Mouse (Mus musculus): Measurements from ENCODE around the gene Cenpb.
A peak's percentile ranks its signal among the peaks of the same experiment; 100 is the strongest.

Cenpb gene

DNA sequence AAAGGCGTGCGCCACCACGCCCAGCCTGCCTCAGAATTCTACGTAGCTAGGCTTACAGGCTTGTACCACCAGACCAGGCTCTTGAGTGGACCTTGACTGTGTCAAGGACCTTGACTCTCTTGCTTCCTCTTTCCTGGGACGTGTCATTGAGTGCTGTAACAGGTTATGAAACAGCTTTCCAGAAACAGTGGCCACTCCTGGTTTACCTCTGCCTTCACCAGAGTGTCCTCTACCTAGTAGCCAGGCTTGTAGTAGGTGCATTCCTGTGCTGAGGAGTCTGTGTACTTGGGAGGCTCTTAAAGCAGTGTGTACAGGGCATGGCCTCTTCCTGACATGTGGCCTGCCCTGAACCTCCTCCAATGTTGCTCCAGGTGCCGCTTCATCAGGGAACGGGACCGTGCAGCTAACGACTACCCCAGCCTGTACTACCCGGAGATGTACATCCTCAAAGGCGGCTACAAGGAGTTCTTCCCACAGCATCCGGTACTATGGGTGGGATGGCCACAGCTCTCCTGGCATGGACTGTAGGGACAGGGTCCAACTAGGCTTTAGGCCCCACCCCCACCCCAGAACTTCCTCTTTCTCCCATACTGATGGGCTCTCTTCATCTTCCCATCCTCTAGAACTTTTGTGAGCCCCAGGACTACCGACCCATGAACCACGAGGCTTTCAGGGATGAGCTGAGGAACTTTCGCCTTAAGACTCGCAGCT is 16.9 kb upstream of the Cenpb start:
- no peak for DNase-seq

GRCm38 (mm10) chr2:131191005-131191390 is 11.1 kb upstream of the Cenpb start:
- DNase-seq, result no peak

GRCm38 (mm10) chr2:131190344-131191004 is 10.6 kb upstream of the Cenpb start:
- DNase-seq, result peak; percentile 66

DNA sequence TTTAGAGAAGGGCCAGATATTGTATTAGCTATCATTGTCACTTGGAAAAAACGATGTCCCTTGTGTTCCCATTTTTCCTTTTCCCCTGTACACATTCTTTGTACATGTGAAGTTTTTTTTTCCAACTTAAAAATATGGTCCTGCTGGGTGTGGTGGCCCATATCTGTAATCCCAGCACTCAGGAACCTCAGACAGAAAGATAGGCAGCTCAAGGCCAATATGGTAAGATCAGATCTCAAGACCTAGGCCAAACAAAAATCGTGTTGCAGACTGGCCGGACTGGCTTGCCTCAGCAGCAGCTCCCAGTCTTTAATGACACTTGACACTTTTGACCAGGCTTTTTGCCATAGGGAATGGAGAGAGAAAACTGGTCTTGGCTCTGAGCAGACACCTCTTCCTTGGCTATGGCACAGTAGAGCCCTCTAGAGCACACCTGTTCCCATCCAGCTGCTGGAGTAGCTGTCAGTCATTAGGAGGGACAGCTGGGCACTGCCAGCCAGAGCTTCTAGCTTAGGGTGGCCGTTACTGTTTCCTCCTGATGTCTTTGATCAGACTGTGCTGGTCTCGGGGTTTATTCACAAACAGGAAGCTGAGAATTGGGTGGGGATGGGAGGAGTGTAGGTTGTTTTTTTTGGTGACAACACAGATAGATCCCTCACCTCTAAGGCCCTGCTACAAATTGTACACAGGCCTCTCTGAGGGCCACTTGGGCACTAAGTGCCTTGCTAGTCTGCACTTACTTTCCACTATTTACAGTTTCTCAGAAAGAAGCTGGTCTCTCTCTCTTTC is 9.8 kb upstream of the Cenpb start:
- DNase-seq, result no peak

DNA sequence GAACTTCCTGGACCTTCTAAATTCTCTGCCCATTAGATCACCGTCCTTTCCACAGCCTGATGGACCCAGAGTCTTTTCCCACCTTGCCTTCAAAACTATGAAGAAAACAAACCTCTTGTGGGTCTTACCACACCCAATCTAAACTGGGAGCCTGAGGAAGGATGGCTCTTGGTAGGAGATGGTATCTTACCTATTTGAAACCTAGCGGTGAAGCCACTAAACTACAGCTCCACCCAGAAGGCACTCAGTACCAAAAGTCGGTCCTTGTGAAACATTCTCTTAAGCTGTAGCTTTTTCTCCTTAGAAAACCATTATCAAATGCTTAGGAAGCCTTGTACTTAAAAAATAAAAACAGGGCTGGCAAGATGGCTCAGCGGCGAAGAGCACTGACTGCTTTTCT is 8.4 kb upstream of the Cenpb start:
- no peak for DNase-seq

- DNase-seq, result no peak
Observed at GRCm38 (mm10) chr2:131187602-131187922, 7.7 kb upstream of the Cenpb start.

GRCm38 (mm10) chr2:131186771-131187601 is 7.1 kb upstream of the Cenpb start, which contains the start of the genes Cdc25b and Spef1:
Gene Cdc25b (plus strand): TSS chr2:131186949.
Gene Spef1 (minus strand): TSS chr2:131187282.
- peak; percentile 91 for DNase-seq

- no peak for DNase-seq
Observed at GRCm38 (mm10) chr2:131186343-131186742, 6.5 kb upstream of the Cenpb start.

DNA sequence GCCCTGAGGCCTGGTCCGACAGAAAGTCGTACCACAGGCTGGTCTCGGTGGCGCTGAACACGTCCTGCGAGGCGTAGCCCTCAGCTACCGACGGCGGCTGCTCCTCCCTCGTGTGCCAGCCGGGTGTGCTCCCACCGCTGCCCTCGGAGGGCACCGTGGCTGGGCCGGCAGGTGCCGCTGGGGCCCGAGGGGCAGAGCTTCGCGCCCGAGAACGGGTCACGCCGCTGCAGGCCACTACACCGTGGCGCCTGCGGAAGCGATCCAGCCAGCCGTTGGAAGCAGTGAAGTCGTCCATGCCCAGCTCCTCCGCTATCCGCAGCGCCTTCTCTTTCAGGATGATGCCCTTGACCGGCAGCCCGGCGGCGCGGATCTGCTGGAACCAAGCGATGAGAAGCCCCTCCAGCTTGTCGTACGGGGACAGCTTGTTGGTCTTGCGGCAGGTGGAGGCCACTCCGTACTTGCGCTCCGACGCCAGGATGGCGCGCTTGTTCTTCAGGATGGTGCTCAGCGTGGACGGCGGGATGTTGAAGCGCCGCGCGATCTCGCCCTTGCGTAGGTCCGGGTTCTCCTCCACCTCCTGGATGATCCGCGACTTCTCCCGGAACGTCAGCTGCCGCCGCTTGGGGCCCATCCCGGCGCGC is 501 bp downstream of the Cenpb start:
- DNase-seq, result peak; percentile 76

DNA sequence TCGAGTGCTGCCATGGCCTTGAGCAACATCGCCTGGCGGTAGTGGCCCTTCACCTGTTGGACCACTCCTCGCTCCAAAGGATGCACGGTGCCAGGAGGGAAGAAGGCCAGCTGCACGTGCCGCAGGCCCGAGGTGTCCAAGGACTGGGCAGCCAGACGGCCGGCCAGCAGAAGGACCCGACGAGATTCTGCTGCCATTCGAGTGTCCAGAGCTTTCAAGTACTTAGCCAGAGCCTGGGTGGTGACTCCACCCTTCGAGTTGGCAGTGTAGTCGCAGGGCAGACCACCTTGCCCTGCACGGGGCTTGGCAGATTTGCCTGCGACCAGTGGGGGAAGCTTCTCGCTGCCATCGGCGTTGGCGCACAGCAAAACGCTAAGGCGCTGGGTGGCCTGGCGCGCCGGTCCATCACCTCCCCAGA is 1.0 kb downstream of the Cenpb start:
- DNase-seq, result peak; percentile 46

GRCm38 (mm10) chr2:131177932-131178331 is 1.9 kb downstream of the Cenpb start:
- no peak for DNase-seq

GRCm38 (mm10) chr2:131176491-131176890 is 3.4 kb downstream of the Cenpb start:
- DNase-seq, result peak; percentile 87

DNA sequence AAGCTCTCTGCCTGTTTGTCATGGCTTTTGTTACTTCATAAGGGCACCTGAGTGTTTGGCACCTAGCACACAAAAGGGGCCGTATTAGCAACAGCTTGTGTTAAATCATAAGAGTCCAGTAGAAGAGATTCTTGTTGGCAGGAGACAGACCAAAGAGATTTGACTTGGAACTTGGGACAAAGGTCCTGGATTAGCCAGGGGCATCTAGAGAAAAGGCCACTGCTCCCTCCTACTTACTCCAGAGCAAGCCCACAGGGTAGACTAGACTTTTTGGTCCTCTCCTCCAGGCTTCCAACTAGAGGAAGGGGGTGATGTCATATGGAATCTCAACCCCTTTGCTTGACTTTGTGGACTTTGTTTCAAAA is 3.9 kb downstream of the Cenpb start:
- DNase-seq, result peak; percentile 36

DNA sequence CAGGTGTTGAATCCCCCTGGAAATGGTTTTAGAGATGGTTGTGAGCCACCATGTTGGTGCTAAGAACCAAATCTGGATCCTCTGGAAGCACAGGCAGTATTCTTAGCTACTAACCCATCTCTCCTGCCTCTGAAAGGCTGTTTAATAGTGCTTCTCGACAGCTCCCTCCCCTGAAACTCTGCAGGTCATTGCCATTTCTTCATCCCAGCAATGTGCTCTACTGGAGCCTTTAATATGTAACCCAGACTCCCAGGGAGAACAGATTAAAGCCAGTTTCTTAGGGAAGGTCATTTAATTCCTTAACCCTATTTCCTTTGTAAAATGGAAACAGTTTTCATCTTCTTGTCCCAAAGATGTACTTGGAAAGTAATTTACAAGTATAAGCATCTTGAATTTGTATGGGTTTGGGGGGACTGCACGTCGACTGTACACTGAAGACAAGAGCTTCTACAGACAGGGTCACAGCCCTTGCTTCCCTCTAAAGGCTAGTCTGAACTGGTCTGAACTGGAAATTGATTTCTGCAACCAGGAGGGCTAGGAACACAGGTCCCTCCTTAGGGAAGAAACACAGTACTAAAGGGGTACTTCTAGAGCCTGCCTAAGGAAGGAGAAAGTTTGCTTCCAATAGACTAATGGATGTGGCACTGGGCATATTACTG is 4.5 kb downstream of the Cenpb start:
- DNase-seq, result no peak

GRCm38 (mm10) chr2:131174700-131175099 is 5.2 kb downstream of the Cenpb start:
- DNase-seq, result peak; percentile 81

DNA sequence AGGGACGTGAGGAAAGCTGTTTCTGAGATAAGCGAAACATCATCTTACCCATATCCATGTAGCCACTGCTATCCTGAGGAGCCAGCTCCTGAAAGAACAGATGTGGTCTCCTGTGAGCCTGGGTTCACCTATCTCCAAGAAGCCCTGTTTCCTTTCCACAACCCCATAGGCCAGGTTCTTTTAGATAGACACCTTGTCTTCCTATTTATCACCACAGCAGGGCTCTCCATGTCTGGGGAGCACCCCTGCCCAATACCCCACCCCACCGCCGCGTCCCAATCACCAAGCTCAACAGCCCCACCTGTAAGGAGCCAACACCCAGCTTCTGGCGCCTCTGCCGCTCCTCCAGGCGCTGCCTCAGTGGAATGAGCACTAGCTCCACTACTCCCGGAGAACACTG is 7.5 kb downstream of the Cenpb start:
- DNase-seq, result no peak

GRCm38 (mm10) chr2:131171401-131172104 is 8.3 kb downstream of the Cenpb start:
- DNase-seq, result peak; percentile 81

DNA sequence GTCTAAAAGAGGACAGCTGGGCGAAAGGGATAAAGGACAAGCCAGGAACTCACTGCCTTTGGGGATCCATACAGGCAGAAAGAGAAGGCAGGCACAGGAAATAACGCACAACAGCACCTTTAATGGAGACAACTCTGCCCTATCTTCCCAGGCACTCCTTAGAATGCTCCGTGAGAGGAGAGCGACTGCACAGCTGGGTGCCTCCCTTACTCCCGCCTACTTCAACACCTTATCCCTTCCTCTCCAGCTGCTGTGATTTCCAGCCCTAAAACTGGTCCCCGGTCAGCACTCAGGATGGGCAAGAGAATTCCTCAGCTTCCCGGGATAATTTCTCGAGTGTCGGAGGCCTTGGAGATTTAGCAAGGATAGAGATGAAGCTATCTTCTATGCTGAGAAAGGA is 8.9 kb downstream of the Cenpb start:
- no peak for DNase-seq

DNA sequence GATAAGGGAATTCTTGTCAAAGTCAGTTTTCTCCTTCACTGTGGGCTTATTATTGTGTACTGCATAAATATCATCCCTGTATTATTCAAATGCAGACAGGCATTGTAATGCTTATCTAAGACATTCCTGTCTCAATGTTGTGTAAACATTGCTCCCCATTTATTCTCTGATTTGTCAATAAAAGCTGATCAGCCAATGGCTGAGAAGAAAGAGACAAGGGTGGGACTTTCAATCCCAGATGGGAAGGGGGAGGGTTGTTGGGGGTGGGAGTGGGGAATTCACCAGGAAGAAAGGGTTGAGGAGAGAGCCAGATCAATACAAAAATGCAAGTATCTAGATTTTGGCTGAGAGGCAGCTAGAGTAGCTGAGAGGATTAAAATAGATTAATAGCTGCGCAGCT is 11.0 kb downstream of the Cenpb start:
- DNase-seq, result no peak

- no peak for DNase-seq
Observed at GRCm38 (mm10) chr2:131167984-131168383, 11.9 kb downstream of the Cenpb start.

- DNase-seq, result no peak
Observed at GRCm38 (mm10) chr2:131166172-131166571, 13.7 kb downstream of the Cenpb start.
